Mouse (Mus musculus) liver, embryonic 13.5 days (tissue): ENCODE data around the gene Map4k4. TPM values are rescaled to one million over a fixed set of nuclear protein-coding genes. Genes with fewer than 3 reads are reported as not detected.

Source experiments
- ATAC-seq: fragments of 200-750 bp; cut with Nextera tagmentation; 2 replicates; pipeline ENCODE4 v1.8.0; 2017; ENCODE audit warnings: low read depth, mild to moderate bottlenecking, moderate number of reproducible peaks, moderate library complexity
- DNase-seq: peaks from one replicate; pipeline ENCODE4 v3.0.0; 2022
- H3K27ac ChIP-seq: fragments of 300-500 bp; sonication (generic); 2 replicates; pipeline ENCODE4 v1.5.1; 2015; ENCODE audit warnings: moderate library complexity, mild to moderate bottlenecking, inconsistent platforms
- H3K27me3 ChIP-seq: fragments of 300-500 bp; sonication (generic); 2 replicates; pipeline ENCODE4 v1.6.1; 2015; ENCODE audit warnings: mild to moderate bottlenecking, inconsistent platforms
- H3K36me3 ChIP-seq: fragments of 300-500 bp; sonication (generic); 2 replicates; pipeline ENCODE4 v1.6.1; 2015; ENCODE audit warnings: mild to moderate bottlenecking, inconsistent platforms
- H3K4me1 ChIP-seq: fragments of 300-500 bp; sonication (generic); replicated peaks from 2 replicates; pipeline ENCODE4 v1.6.1; 2015; ENCODE audit warnings: inconsistent platforms
- H3K4me2 ChIP-seq: fragments of 300-500 bp; sonication (generic); 2 replicates; pipeline ENCODE4 v1.6.1; 2015; ENCODE audit warnings: inconsistent platforms, mild to moderate bottlenecking, moderate library complexity
- H3K4me3 ChIP-seq: fragments of 300-500 bp; sonication (generic); replicated peaks from 2 replicates; pipeline ENCODE4 v1.5.1; 2015; ENCODE audit warnings: mild to moderate bottlenecking, inconsistent platforms
- H3K9ac ChIP-seq: fragments of 300-500 bp; sonication (generic); 2 replicates; pipeline ENCODE4 v1.6.1; 2015; ENCODE audit warnings: mild to moderate bottlenecking, inconsistent platforms
- H3K9me3 ChIP-seq: fragments of 300-500 bp; sonication (generic); replicated peaks from 2 replicates; pipeline ENCODE4 v1.6.1; 2016; ENCODE audit warnings: inconsistent platforms
- WGBS: fragments of 180-500 bp; shearing (Covaris S2); methylation state at CpG from one replicate; pipeline ENCODE4 v1.1.7; 2015; ENCODE audit not compliant: insufficient replicate concordance; 5-methylcytosine and 5-hydroxymethylcytosine counted together
- polyA plus RNA-seq: library from polyadenylated mRNA; unstranded; fragments of >200 nt; fragmentation: Nextera tagmentation; extraction: Ambion mirVana; gene quantifications from 2 replicates; pipeline ENCODE4 v1.2.1, GENCODE M21; 2015

The Map4k4 gene
- polyA plus RNA-seq, 1 experiment from 2014 or later = 3.8 TPM

- no peak for ATAC-seq
- Histone ChIP-seq H3K36me3 (peaks cover 48% of the 10 kb centered on the region), H3K9ac (no peak overlapping the region), H3K27me3 (no peaks in the 10 kb centered on the region), H3K4me2 (no peak overlapping the region), H3K4me1 (no peaks in the 10 kb centered on the region), H3K9me3 (no peaks in the 10 kb centered on the region), H3K4me3 (no peak overlapping the region), H3K27ac (no peak overlapping the region)
- 57% methylated on average over 4 of the region's 4 CpGs for WGBS
- no peak for DNase-seq
These were observed 101.5 kb downstream of the Map4k4 start for GRCm38 (mm10) chr1:40002129-40002727.

- no peak overlapping the region for H3K9ac ChIP-seq
- H3K4me2 ChIP-seq = no peak overlapping the region
- H3K27ac ChIP-seq = no peak overlapping the region
- no peak overlapping the region for H3K4me3 ChIP-seq
- 80% methylated on average over 4 of the region's 4 CpGs for WGBS
- H3K9me3 ChIP-seq = no peaks in the 10 kb centered on the region
- H3K4me1 ChIP-seq = no peaks in the 10 kb centered on the region
- DNase-seq (no peak), ATAC-seq (no peak)
- no peaks in the 10 kb centered on the region for H3K27me3 ChIP-seq
- peaks cover 53% of the 10 kb centered on the region for H3K36me3 ChIP-seq
These were observed 105.4 kb downstream of the Map4k4 start for GRCm38 (mm10) chr1:40006043-40006651.

GRCm38 (mm10) chr1:40007962-40008471 is 107.3 kb downstream of the Map4k4 start:
- no peak for DNase-seq
- H3K4me2 ChIP-seq = no peak overlapping the region
- 48% methylated on average over 17 of the region's 17 CpGs for WGBS
- no peak overlapping the region for H3K27ac ChIP-seq
- H3K27me3 ChIP-seq = no peaks in the 10 kb centered on the region
- ATAC-seq = no peak
- no peak overlapping the region for H3K4me3 ChIP-seq
- no peaks in the 10 kb centered on the region for H3K4me1 ChIP-seq
- H3K9me3 ChIP-seq = no peaks in the 10 kb centered on the region
- peaks cover 57% of the 10 kb centered on the region for H3K36me3 ChIP-seq
- H3K9ac ChIP-seq = no peak overlapping the region

GRCm38 (mm10) chr1:40012696-40013095 is 112.0 kb downstream of the Map4k4 start:
- Histone ChIP-seq H3K36me3 (peaks cover 50% of the 10 kb centered on the region), H3K4me2 (no peak overlapping the region), H3K4me3 (no peak overlapping the region), H3K27ac (no peak overlapping the region), H3K9ac (no peak overlapping the region), H3K4me1 (no peaks in the 10 kb centered on the region), H3K9me3 (no peaks in the 10 kb centered on the region), H3K27me3 (no peaks in the 10 kb centered on the region)
- ATAC-seq (no peak), DNase-seq (no peak)
- 80% methylated on average over 8 of the region's 8 CpGs for WGBS

DNA sequence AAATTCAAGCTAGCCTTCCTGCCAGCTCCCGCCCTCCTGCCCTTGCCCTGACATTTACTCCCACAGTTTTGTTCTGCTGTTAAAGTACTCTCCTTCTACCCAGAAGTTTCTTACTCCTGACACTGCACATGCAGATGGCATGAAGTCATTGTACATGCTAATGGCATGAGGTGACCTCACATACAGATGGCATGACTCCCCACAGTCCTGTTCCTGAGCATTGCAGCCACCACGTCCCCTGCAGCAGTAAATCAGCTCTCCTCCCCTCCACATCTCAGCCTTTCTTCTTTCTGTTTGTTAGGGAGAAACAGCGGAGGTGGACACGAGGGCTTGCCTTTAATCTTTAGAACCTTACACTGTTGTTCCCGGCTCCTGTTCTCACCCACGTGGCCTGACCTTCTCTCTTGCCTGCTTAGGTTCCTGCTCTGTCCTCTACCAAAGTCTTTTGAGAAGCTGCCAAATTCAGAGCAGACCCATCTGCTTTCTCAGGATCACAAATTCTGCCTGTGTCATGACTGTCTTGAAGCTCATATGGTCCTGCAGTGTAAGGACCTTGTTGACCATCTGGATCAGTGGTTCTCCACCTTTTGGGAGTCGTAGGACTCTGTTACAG is 114.5 kb downstream of the Map4k4 start:
- Histone ChIP-seq H3K27ac (no peak overlapping the region), H3K9ac (no peak overlapping the region), H3K4me3 (no peak overlapping the region), H3K4me1 (no peaks in the 10 kb centered on the region), H3K27me3 (no peaks in the 10 kb centered on the region), H3K9me3 (no peaks in the 10 kb centered on the region), H3K4me2 (no peak overlapping the region), H3K36me3 (peaks cover 50% of the 10 kb centered on the region)
- 67% methylated on average over 7 of the region's 7 CpGs for WGBS
- DNase-seq = no peak
- ATAC-seq = no peak

GRCm38 (mm10) chr1:40021617-40022016 is 120.9 kb downstream of the Map4k4 start:
- Histone ChIP-seq H3K27ac (no peak overlapping the region), H3K4me1 (no peaks in the 10 kb centered on the region), H3K4me2 (no peak overlapping the region), H3K4me3 (no peak overlapping the region), H3K27me3 (no peaks in the 10 kb centered on the region), H3K36me3 (peaks cover 33% of the 10 kb centered on the region), H3K9ac (no peak overlapping the region), H3K9me3 (no peaks in the 10 kb centered on the region)
- 84% methylated on average over 4 of the region's 4 CpGs for WGBS
- ATAC-seq (no peak), DNase-seq (no peak)

DNA sequence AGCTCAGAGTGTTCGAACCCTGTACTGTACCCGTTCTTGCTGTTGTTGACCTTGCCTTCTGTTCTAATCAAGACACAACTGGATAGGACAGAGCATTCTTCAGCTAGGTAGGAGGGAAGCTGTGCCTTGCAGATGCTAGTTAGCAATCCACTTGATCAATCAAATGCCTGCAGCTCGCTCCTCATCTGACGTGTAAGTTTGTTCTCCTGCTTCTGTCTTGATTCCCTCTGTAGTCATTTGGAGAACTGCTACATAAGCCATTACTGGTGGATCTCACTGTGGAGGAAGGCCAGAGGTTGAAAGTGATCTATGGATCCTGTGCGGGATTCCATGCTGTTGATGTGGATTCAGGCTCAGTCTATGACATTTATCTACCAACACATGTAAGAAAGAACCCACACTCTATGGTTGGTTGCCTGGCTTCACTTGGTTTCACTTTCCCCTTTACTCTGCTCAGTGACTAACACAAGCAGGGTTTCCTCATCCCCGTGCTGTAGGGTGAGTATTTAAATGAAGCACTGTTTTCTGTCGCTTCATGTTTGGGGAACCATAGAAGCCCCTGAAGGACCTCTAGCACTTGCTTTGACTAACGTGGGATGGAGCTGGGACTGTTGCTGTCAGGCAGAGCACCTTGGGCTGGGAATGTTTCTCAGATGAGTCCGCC is 121.9 kb downstream of the Map4k4 start:
- 72% methylated on average over 9 of the region's 9 CpGs for WGBS
- Histone ChIP-seq H3K36me3 (peaks cover 31% of the 10 kb centered on the region), H3K9ac (no peak overlapping the region), H3K9me3 (no peaks in the 10 kb centered on the region), H3K27me3 (no peaks in the 10 kb centered on the region), H3K27ac (no peak overlapping the region), H3K4me1 (no peaks in the 10 kb centered on the region), H3K4me2 (no peak overlapping the region), H3K4me3 (no peak overlapping the region)
- ATAC-seq = no peak
- DNase-seq = no peak

- Histone ChIP-seq H3K9ac (no peak overlapping the region), H3K4me3 (no peak overlapping the region), H3K27ac (no peak overlapping the region), H3K9me3 (no peaks in the 10 kb centered on the region), H3K27me3 (no peaks in the 10 kb centered on the region), H3K4me2 (no peak overlapping the region), H3K36me3 (peaks cover 31% of the 10 kb centered on the region), H3K4me1 (no peaks in the 10 kb centered on the region)
- 84% methylated on average over 15 of the region's 15 CpGs for WGBS
- DNase-seq (no peak), ATAC-seq (no peak)
These were observed 122.5 kb downstream of the Map4k4 start for GRCm38 (mm10) chr1:40023206-40023605.

- H3K27me3 ChIP-seq = no peaks in the 10 kb centered on the region
- H3K9me3 ChIP-seq = no peaks in the 10 kb centered on the region
- no peak overlapping the region for H3K4me2 ChIP-seq
- peaks cover 31% of the 10 kb centered on the region for H3K36me3 ChIP-seq
- DNase-seq (no peak), ATAC-seq (no peak)
- H3K9ac ChIP-seq = no peak overlapping the region
- no peak overlapping the region for H3K4me3 ChIP-seq
- no peaks in the 10 kb centered on the region for H3K4me1 ChIP-seq
- WGBS = 54% methylated on average over 3 of the region's 3 CpGs
- no peak overlapping the region for H3K27ac ChIP-seq
These were observed 123.0 kb downstream of the Map4k4 start for GRCm38 (mm10) chr1:40023748-40024147.

DNA sequence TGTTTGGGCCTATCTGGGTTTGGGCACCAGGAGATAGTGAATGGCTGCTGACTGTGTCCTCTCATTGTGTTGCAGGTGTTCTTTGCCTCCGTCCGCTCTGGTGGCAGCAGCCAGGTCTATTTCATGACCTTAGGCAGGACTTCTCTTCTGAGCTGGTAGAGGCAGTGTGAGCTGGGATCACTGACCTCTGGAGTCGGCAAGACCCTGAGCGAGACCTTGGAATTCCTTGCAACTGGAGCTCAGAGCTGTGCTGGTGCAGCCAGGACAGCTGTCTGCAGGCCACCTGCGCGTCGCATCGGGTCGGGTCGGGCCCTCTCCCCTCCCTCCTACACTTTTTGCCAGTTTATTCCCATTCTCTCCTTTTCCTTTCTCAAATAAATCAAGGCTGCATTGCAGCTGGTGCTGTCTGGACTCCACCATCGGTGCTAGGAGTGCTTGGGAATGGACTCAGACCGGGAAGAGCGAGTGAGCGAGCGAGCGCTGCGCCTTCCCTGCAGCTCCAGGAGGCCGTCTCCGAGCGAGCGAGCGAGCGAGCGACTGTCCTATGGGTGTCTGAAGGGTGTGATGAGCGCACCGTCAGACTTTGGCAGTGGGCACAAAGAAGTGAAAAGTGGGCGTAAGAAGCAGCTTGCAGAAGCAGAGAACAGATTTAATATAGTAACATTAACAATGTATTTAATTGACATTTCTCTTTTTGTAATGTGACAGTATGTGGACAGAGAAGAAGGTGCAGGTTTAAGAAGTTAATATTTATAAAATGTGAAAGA is 124.0 kb downstream of the Map4k4 start:
- ATAC-seq = no peak
- no peak overlapping the region for H3K27ac ChIP-seq
- no peaks in the 10 kb centered on the region for H3K9me3 ChIP-seq
- no peak for DNase-seq
- peaks cover 27% of the 10 kb centered on the region for H3K36me3 ChIP-seq
- no peaks in the 10 kb centered on the region for H3K4me1 ChIP-seq
- H3K9ac ChIP-seq = no peak overlapping the region
- H3K4me2 ChIP-seq = no peak overlapping the region
- no peaks in the 10 kb centered on the region for H3K27me3 ChIP-seq
- H3K4me3 ChIP-seq = no peak overlapping the region
- 85% methylated on average over 27 of the region's 27 CpGs for WGBS

GRCm38 (mm10) chr1:40025416-40025815 is 124.7 kb downstream of the Map4k4 start:
- Histone ChIP-seq H3K4me1 (no peaks in the 10 kb centered on the region), H3K4me2 (no peak overlapping the region), H3K4me3 (no peak overlapping the region), H3K27ac (no peak overlapping the region), H3K9ac (no peak overlapping the region), H3K9me3 (no peaks in the 10 kb centered on the region), H3K27me3 (no peaks in the 10 kb centered on the region), H3K36me3 (peaks cover 22% of the 10 kb centered on the region)
- ATAC-seq (no peak), DNase-seq (no peak)
- 69% methylated on average over 5 of the region's 5 CpGs for WGBS
